Mouse (Mus musculus) gonadal fat pad, adult 2 months (tissue): ENCODE data around the gene Fopnl. TPM values are rescaled to one million over a fixed set of nuclear protein-coding genes. Genes with fewer than 3 reads are reported as not detected.

Experiments used
- polyA plus RNA-seq: library from polyadenylated mRNA; depleted of rRNA; stranded (reverse); fragments of >200 nt; gene quantifications from 2 replicates; pipeline ENCODE4 v1.2.3, GENCODE M21; 2012; rRNA removed

Gene Fopnl
- polyA plus RNA-seq, 1 experiment = 73.7 TPM

Other genes starting within 250 kb of the Fopnl start
- 38.8 and 40.1 TPM in 2 replicates for gene Nde1, start 154.1 kb downstream of the Fopnl start, polyA plus RNA-seq
- 15.0 and 15.6 TPM in 2 replicates for gene Marf1, start 154.1 kb downstream of the Fopnl start, polyA plus RNA-seq
- gene Myh11, start 26.0 kb downstream of the Fopnl start, polyA plus RNA-seq = 119 and 132 TPM in 2 replicates
- 44.4 and 48.5 TPM in 2 replicates for gene Abcc1, start 44.2 kb upstream of the Fopnl start, polyA plus RNA-seq
- gene A630010A05Rik, start 244.9 kb upstream of the Fopnl start, polyA plus RNA-seq = not detected in 2 replicates